Mouse (Mus musculus) spleen, postnatal 36 days (tissue): ENCODE measurements around the gene Tssk6.
A peak's percentile ranks its signal among the peaks of the same experiment; 100 is the strongest.

Experiments used
- DNase-seq, 2 experiments: peaks; one replicate each; pipeline ENCODE4 v3.0.0; 2022; ENCODE audit warnings: low spot score in 2 of 2, mixed read lengths in 1 of 2

The Tssk6 gene

GRCm38 (mm10) chr8:69902163-69903062 is at the start of gene Tssk6, which contains the start of the genes Ndufa13 and Yjefn3:
Gene Tssk6, plus strand, starts transcription at chr8:69902184.
Gene Ndufa13, minus strand, starts transcription at chr8:69902558.
Gene Yjefn3, minus strand, starts transcription at chr8:69902712.
- peak; percentile 54 to 59 for DNase-seq

- DNase-seq, result no peak
These were observed 48.1 kb upstream of the Tssk6 start for GRCm38 (mm10) chr8:69853869-69854268.

GRCm38 (mm10) chr8:69860807-69861206 is 41.2 kb upstream of the Tssk6 start:
- no peak for DNase-seq

- no peak for DNase-seq
These were observed 40.7 kb upstream of the Tssk6 start for GRCm38 (mm10) chr8:69861251-69861650.

GRCm38 (mm10) chr8:69863387-69864020 is 38.5 kb upstream of the Tssk6 start:
- DNase-seq, result no peak

GRCm38 (mm10) chr8:69864180-69864579 is 37.8 kb upstream of the Tssk6 start:
- no peak for DNase-seq

- DNase-seq, result no peak
These were observed 34.2 kb upstream of the Tssk6 start for GRCm38 (mm10) chr8:69867696-69868326.

- DNase-seq, result no peak
These were observed 31.8 kb upstream of the Tssk6 start for GRCm38 (mm10) chr8:69870003-69870765.

GRCm38 (mm10) chr8:69870907-69871306 is 31.1 kb upstream of the Tssk6 start:
- DNase-seq, result no peak

GRCm38 (mm10) chr8:69874155-69874554 is 27.8 kb upstream of the Tssk6 start:
- peak; percentile 23 to 27 for DNase-seq

- DNase-seq, result no peak
These were observed 27.3 kb upstream of the Tssk6 start for GRCm38 (mm10) chr8:69874654-69875053.

GRCm38 (mm10) chr8:69876097-69876496 is 25.9 kb upstream of the Tssk6 start:
- DNase-seq, result no peak

GRCm38 (mm10) chr8:69876967-69877366 is 25.0 kb upstream of the Tssk6 start:
- no peak for DNase-seq

- no peak for DNase-seq
These were observed 24.6 kb upstream of the Tssk6 start for GRCm38 (mm10) chr8:69877396-69877795.

GRCm38 (mm10) chr8:69877992-69878391 is 24.0 kb upstream of the Tssk6 start:
- no peak for DNase-seq

- no peak for DNase-seq
These were observed 22.3 kb upstream of the Tssk6 start for GRCm38 (mm10) chr8:69879678-69880077.

GRCm38 (mm10) chr8:69880841-69881240 is 21.1 kb upstream of the Tssk6 start:
- no peak for DNase-seq

GRCm38 (mm10) chr8:69881261-69881865 is 20.6 kb upstream of the Tssk6 start:
- DNase-seq, result no peak

GRCm38 (mm10) chr8:69882021-69882756 is 19.8 kb upstream of the Tssk6 start:
- no peak for DNase-seq

GRCm38 (mm10) chr8:69882833-69883600 is 19.0 kb upstream of the Tssk6 start:
- no peak for DNase-seq
